Mouse (Mus musculus) CH12.LX (cell line): Measurements from ENCODE around the gene Heyl. TPM values are rescaled to one million over a fixed set of nuclear protein-coding genes. Genes with fewer than 3 reads are reported as not detected.

Source experiments
- DNase-seq: peaks from one replicate; pipeline ENCODE4 v3.0.0-alpha.2; 2013; ENCODE audit errors: extremely low read depth
- H3K27ac ChIP-seq: 2 replicates; pipeline ENCODE4 v1.5.1; 2012; ENCODE audit warnings: low read depth, mild to moderate bottlenecking, control low read depth, moderate library complexity; ENCODE audit not compliant: insufficient read depth
- H3K27me3 ChIP-seq: replicated peaks from 2 replicates; pipeline ENCODE3; 2012; ENCODE audit warnings: inconsistent platforms
- H3K36me3 ChIP-seq, 2 experiments: replicated peaks in 1 of 2; 2 replicates each; pipeline versions ENCODE3 to v1.6.1; 2012; ENCODE audit warnings: inconsistent platforms in 1 of 2, low read length in 1 of 2, mild to moderate bottlenecking in 1 of 2, mixed read lengths in 1 of 2, moderate library complexity in 1 of 2; ENCODE audit not compliant: control insufficient read depth in 1 of 2, insufficient read depth in 1 of 2
- H3K4me1 ChIP-seq, 2 experiments: 2 replicates each; pipeline ENCODE4 v1.6.1; 2012; ENCODE audit warnings: inconsistent platforms in 1 of 2, moderate library complexity in 1 of 2; ENCODE audit not compliant: insufficient read depth in 2 of 2, control insufficient read depth in 1 of 2
- H3K4me2 ChIP-seq: 2 replicates; pipeline ENCODE4 v1.6.1; 2012; ENCODE audit warnings: low read depth, mild to moderate bottlenecking, control low read depth; ENCODE audit not compliant: poor library complexity, insufficient read depth, severe bottlenecking
- H3K4me3 ChIP-seq, 3 experiments: fragments of 150-350 bp in 1 of 3; sonication (generic) in 1 of 3; replicated peaks in 1 of 3; 2 replicates each; pipeline versions ENCODE3 to v1.5.1; 2011 to 2012; ENCODE audit warnings: low read depth in 2 of 3, low read length in 2 of 3, mild to moderate bottlenecking in 2 of 3, moderate library complexity in 2 of 3, control low read depth in 1 of 3, improper control_type of control experiment in 1 of 3, inconsistent platforms in 1 of 3, mixed read lengths in 1 of 3; ENCODE audit not compliant: poor library complexity in 1 of 3
- H3K79me2 ChIP-seq: replicated peaks from 2 replicates; pipeline ENCODE4 v1.6.1; 2012; ENCODE audit warnings: mild to moderate bottlenecking, moderate library complexity; ENCODE audit not compliant: control insufficient read depth, poor library complexity, insufficient read depth, severe bottlenecking; ENCODE audit errors: extremely low read depth
- H3K9ac ChIP-seq: 2 replicates; pipeline ENCODE4 v1.6.1; 2012; ENCODE audit warnings: low read depth, mild to moderate bottlenecking, control low read depth, moderate library complexity; ENCODE audit not compliant: insufficient read depth
- H3K9me3 ChIP-seq: replicated peaks from 2 replicates; pipeline ENCODE3; 2012; ENCODE audit warnings: low read length, inconsistent platforms, mixed read lengths
- CHD1 ChIP-seq: IDR thresholded peaks from 2 replicates; pipeline ENCODE4 v1.6.1; 2012; ENCODE audit warnings: low read depth, low read length, improper control_type of control experiment, inconsistent platforms
- E2F4 ChIP-seq: IDR thresholded peaks from 2 replicates; pipeline ENCODE4 v1.6.1; 2011; ENCODE audit warnings: low read depth, low read length, improper control_type of control experiment; ENCODE audit not compliant: insufficient replicate concordance
- ELF1 ChIP-seq: IDR thresholded peaks from 2 replicates; pipeline ENCODE4 v1.6.1; 2014; ENCODE audit warnings: low read depth, mild to moderate bottlenecking, inconsistent platforms, low read length, improper control_type of control experiment
- HCFC1 ChIP-seq: IDR thresholded peaks from 2 replicates; pipeline ENCODE4 v1.6.1; 2012; ENCODE audit warnings: low read depth, mild to moderate bottlenecking, inconsistent platforms, low read length, improper control_type of control experiment
- IRF4 ChIP-seq: IDR thresholded peaks from 2 replicates; pipeline ENCODE4 v1.6.1; 2014; ENCODE audit warnings: low read depth, mild to moderate bottlenecking, inconsistent platforms, low read length, improper control_type of control experiment
- JUN ChIP-seq: IDR thresholded peaks from 2 replicates; pipeline ENCODE4 v1.6.1; 2011; ENCODE audit warnings: low read depth, mild to moderate bottlenecking, low read length, improper control_type of control experiment, moderate library complexity; ENCODE audit not compliant: insufficient read depth
- JUND ChIP-seq: conservative IDR thresholded peaks from 2 replicates; pipeline ENCODE4 v1.6.1; 2011; ENCODE audit warnings: low read depth, low read length, improper control_type of control experiment
- MAFK ChIP-seq: IDR thresholded peaks from 2 replicates; pipeline ENCODE4 v1.6.1; 2011; ENCODE audit warnings: low read length, improper control_type of control experiment; ENCODE audit not compliant: insufficient replicate concordance
- MAZ ChIP-seq: IDR thresholded peaks from 2 replicates; pipeline ENCODE4 v1.6.1; 2012; ENCODE audit warnings: low read depth, mild to moderate bottlenecking, inconsistent platforms, low read length, improper control_type of control experiment, moderate library complexity
- MXI1 ChIP-seq: IDR thresholded peaks from 2 replicates; pipeline ENCODE4 v1.6.1; 2011; ENCODE audit warnings: mild to moderate bottlenecking, low read depth, low read length, improper control_type of control experiment
- MYC ChIP-seq: IDR thresholded peaks from 2 replicates; pipeline ENCODE4 v1.6.1; 2011; ENCODE audit warnings: low read depth, mild to moderate bottlenecking, improper control_type of control experiment, low read length
- PAX5 ChIP-seq: IDR thresholded peaks from 2 replicates; pipeline ENCODE4 v1.6.1; 2012; ENCODE audit warnings: low read length, inconsistent platforms, mixed read lengths
- POLR2A ChIP-seq: IDR thresholded peaks from 2 replicates; pipeline ENCODE4 v1.6.1; 2011; ENCODE audit warnings: low read depth, mild to moderate bottlenecking, improper control_type of control experiment, low read length
- POLR2AphosphoS2 ChIP-seq: IDR thresholded peaks from 2 replicates; pipeline ENCODE4 v1.6.1; 2011; ENCODE audit warnings: low read depth, low read length, improper control_type of control experiment
- RAD21 ChIP-seq: IDR thresholded peaks from 2 replicates; pipeline ENCODE4 v1.6.1; 2011; ENCODE audit warnings: low read depth, mild to moderate bottlenecking, low read length, improper control_type of control experiment, moderate library complexity
- SMC3 ChIP-seq: IDR thresholded peaks from 2 replicates; pipeline ENCODE4 v1.6.1; 2011; ENCODE audit warnings: low read depth, low read length, improper control_type of control experiment
- TBP ChIP-seq: conservative IDR thresholded peaks from 2 replicates; pipeline ENCODE4 v1.6.1; 2011; ENCODE audit warnings: low read depth, low read length, improper control_type of control experiment
- UBTF ChIP-seq: IDR thresholded peaks from 2 replicates; pipeline ENCODE4 v1.6.1; 2012; ENCODE audit warnings: low read depth, mild to moderate bottlenecking, inconsistent platforms, low read length, improper control_type of control experiment, moderate library complexity
- USF1 ChIP-seq: IDR thresholded peaks from 2 replicates; pipeline ENCODE4 v1.6.1; 2014; ENCODE audit warnings: low read depth, mild to moderate bottlenecking, inconsistent platforms, low read length, improper control_type of control experiment
- USF2 ChIP-seq: conservative IDR thresholded peaks from 2 replicates; pipeline ENCODE4 v1.6.1; 2011; ENCODE audit warnings: low read depth, low read length, improper control_type of control experiment
- ZC3H11A ChIP-seq: IDR thresholded peaks from 2 replicates; pipeline ENCODE4 v1.6.1; 2012; ENCODE audit warnings: low read depth, mild to moderate bottlenecking, inconsistent platforms, low read length, improper control_type of control experiment
- ZNF384 ChIP-seq: IDR thresholded peaks from 2 replicates; pipeline ENCODE4 v1.6.1; 2012; ENCODE audit warnings: low read depth, low read length, improper control_type of control experiment, inconsistent platforms
- dilution Hi-C: fragments of 300-500 bp; cut with MboI; formaldehyde crosslinking; loops from 2 replicates; pipeline ENCODE4 v1.14.3; 2020; ENCODE audit warnings: low sequenced_read_pairs; ENCODE audit not compliant: extremely low pct_unique_long_range_greater_than_20kb, extremely low pct_ligation_motif_present
- in situ Hi-C: fragments of 300-500 bp; cut with MboI; formaldehyde crosslinking; loops from 3 replicates; pipeline ENCODE4 v1.14.3; 2019; ENCODE audit warnings: low sequenced_read_pairs, low pct_ligation_motif_present, low pct_unique_long_range_greater_than_20kb, mixed read lengths
- polyA plus RNA-seq: library from polyadenylated mRNA; unstranded; fragments of >175 nt; gene quantifications from 2 replicates; pipeline ENCODE4 v1.2.1, GENCODE M21; 2012; ENCODE audit warnings: low read depth; ENCODE audit not compliant: insufficient read length
- total RNA-seq, 2 experiments: library from RNA; depleted of rRNA; stranded (reverse); fragments of 300-350 nt in 1 of 2; fragments of >200 nt in 1 of 2; gene quantifications; 2 replicates each; pipeline ENCODE4 v1.2.3; 2012 to 2014

Heyl gene
- total and polyA plus RNA-seq, 3 experiments = not detected

DNA sequence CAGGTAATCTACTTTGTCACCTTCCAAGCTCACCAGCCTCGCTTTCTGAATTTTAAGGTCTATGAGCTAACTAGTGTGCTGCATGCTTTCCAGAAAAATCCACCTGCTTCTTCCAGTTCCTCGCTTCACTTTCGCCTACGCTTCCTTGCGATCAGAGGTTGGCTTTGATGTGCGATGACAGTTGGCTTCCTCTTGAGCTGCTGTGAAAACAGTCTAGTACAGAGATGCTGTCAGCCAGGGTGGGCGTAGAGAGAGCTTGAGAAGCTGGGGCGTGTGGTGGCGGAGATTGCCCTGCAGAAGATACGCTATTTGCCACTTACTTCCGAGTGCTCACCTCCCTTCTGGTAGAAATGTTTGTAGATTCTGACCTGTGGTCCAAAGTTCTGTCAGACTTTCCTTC, 41.0 kb upstream of the Heyl start:
- H3K4me2 ChIP-seq = no peak overlapping the region
- peaks cover 94% of the 10 kb centered on the region for H3K27me3 ChIP-seq
- H3K4me1 ChIP-seq = no peaks in the 10 kb centered on the region
- H3K36me3 ChIP-seq = no peaks in the 10 kb centered on the region
- DNase-seq = no peak
- H3K4me3 ChIP-seq = no peak overlapping the region
- dilution Hi-C loops = no loop called here
- TF ChIP-seq CHD1 (no peak), POLR2AphosphoS2 (no peak), POLR2A (no peak), JUN (no peak), HCFC1 (no peak), SMC3 (no peak), USF2 (no peak), ELF1 (no peak), USF1 (no peak), ZC3H11A (no peak), TBP (no peak), MXI1 (no peak), IRF4 (no peak), MYC (no peak), JUND (no peak), PAX5 (no peak), MAFK (no peak), MAZ (no peak)
- H3K79me2 ChIP-seq = no peaks in the 10 kb centered on the region
- no peak overlapping the region for H3K27ac ChIP-seq
- no peak overlapping the region for H3K9ac ChIP-seq
- in situ Hi-C loops = no loop called here
- H3K9me3 ChIP-seq = no peaks in the 10 kb centered on the region

DNA sequence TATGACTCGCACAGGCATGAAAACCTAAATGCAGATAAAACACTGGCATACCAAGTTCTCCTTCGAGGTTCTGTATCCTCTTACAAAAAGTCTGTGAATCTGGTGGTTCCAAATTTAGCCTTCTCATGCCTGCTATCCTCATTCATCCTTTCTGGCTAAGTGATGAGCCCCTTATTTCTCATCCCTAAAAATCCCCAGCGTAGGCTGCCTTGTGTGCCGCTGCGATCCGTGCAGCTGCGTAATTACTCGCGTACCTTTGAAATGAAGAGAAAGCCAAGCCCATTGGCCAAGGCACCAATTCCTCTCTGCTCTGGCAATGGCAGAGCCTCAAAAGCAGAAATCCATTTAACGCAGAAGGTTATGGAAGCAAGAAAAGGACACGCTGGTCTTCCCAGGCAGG, 39.6 kb upstream of the Heyl start:
- H3K4me1 ChIP-seq = no peaks in the 10 kb centered on the region
- no peaks in the 10 kb centered on the region for H3K9me3 ChIP-seq
- H3K27ac ChIP-seq = no peak overlapping the region
- no peak overlapping the region for H3K4me2 ChIP-seq
- no peak overlapping the region for H3K9ac ChIP-seq
- no peak overlapping the region for H3K4me3 ChIP-seq
- H3K36me3 ChIP-seq = no peaks in the 10 kb centered on the region
- in situ Hi-C loops = no loop called here
- TF ChIP-seq RAD21 (no peak), UBTF (no peak), JUND (no peak), E2F4 (no peak), ELF1 (no peak), JUN (no peak), MXI1 (no peak), ZNF384 (no peak), USF1 (no peak), SMC3 (no peak), USF2 (no peak)
- TF ChIP-seq, all 38 proteins: peak for 0
- Histone ChIP-seq H3K27me3 (peaks cover 93% of the 10 kb centered on the region), H3K79me2 (no peaks in the 10 kb centered on the region)
- DNase-seq = no peak
- dilution Hi-C loops = no loop called here
